Mouse (Mus musculus) adrenal gland, adult 18-20 months (tissue): ENCODE data around the gene Ush1c. TPM values are rescaled to one million over a fixed set of nuclear protein-coding genes. Genes with fewer than 3 reads are reported as not detected.
A peak's percentile ranks its signal among the peaks of the same experiment; 100 is the strongest.
"Not testable (repeated sequence)": the region's sequence is repeated elsewhere in the genome, so short reads cannot be mapped to it uniquely, and the experiment has no call there.

Experiments used
- DNase-seq, 2 experiments: peaks; one replicate each; pipeline ENCODE4 v3.0.0; 2021 to 2022; ENCODE audit warnings: low spot score in 2 of 2
- total RNA-seq, 2 experiments: library from RNA; stranded (reverse); gene quantifications; 1 replicate in 1 of 2; 2 replicates in 1 of 2; pipeline ENCODE4 v1.2.3; 2021

The Ush1c gene
- total RNA-seq, 2 experiments from 2014 or later, result 1.7 to 4.5 TPM

DNA sequence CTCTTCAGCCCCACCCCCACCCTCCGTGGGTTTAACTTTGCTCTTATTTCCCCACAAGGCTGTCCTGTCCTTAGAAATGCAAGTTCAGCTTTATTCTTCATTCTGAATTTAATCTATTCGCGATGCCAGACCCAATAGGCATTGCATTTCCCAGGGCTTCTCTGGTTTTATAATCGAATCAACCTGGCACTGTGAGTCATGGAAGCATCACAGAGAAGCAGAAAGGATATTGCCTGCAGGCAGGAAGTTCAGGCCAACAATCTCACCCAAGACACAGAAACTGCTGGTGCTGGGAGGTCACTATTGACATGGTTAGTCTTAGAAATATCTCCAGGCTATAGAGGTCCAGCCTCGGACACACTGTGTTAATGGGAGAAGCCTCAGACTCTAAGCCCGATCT lies 28.0 kb downstream of the Ush1c start:
- DNase-seq, result no peak

DNA sequence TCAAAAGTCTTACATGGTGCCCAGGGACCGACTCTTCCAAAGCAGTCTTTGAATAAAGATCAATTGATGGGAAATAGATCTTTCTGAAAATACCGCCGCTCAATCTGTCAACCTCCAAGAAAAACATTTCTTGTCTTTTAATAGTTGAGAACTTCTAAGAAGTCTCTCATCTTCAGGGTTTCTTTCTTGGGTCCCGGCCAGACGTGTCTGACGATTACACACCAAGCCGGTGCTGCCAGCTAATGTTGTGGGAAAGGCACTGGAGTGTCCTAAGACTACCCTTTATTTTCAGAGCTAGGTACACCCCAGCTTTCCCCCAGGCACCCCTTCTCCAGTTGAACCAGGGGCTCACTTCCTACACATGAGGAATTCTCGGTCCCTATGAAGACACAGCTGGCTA lies 30.2 kb downstream of the Ush1c start:
- DNase-seq, result no peak

DNA sequence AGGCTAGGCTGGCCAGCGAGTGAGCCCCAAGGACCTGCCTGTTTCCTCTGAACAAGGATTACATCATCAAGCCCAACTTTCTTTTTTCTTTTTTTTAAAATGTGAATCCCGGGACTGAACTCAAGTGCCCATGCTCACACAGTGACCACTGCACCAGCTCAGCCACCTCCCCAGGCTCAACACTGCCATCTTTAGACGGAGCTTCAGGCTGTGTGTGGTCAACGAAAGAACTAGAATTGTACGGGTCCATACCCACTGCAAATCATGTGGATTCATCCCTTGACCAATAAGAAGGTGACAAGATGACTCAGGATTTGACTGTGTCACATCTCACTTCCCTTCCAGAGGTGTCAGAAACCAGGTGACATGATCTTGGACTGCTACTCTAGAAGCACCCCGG lies 33.5 kb downstream of the Ush1c start:
- DNase-seq, result no peak

DNA sequence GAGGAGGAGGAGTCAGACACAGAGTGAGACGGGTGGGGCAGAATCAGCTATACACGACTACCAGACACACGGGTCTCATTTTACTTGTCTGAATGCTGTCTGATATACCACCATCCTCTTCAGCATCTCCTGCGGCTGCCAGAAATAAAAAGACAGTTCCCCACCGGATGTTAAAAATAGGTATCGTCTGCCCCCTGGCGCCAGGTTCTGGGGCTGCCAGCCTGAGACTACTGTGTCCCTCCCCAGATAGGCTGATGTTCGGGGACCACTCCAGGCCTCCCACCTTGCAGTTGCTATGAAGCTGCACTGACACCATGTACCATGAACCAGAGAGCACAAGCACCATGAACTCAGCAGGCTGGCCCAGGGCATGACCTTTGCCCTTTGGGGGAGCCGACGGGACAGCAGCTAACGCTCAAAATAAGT lies 34.2 kb downstream of the Ush1c start:
- DNase-seq, result peak; percentile 12 to 32

- no peak for DNase-seq
Observed at GRCm38 (mm10) chr7:46201649-46202048, 36.7 kb downstream of the Ush1c start.

DNA sequence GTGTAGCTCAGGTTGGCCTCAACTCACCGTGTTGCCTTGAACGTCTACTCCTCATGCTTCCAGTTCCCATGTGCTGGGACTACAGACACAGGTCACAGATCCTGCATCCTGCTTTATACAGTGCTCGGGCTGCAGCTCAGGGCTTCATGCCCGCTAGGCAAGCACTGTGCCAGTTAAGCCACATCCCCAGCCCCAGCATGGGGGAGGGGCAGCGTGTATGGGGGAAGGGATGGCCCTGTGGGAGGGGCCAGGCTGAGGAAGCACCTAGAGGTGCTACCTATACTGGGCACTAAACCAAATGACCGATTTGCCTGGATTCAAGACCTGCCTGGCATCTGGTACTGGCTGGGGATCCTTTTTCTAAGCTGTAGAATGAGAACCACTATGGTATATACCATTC lies 38.3 kb downstream of the Ush1c start:
- no peak for DNase-seq

DNA sequence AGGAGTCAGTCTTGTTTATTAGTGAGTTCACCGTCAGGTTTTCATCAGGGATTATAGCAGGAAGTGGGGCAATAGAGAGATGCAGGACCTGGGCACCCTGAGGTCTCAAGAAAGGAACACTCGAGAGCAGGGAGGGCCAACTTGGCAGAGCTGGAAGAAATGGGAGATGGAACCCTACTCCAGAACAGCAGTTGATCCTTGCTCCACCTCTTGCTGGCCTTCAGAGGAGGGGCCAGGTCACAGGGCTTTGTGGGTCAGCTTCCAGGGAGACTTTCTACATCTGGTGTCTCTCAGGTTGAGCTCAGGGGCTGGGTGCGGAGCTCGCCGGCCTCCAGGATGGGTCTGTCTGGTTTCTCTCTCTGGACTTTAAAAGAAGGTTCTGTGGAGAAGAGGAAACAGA lies 42.9 kb downstream of the Ush1c start:
- no peak for DNase-seq

DNA sequence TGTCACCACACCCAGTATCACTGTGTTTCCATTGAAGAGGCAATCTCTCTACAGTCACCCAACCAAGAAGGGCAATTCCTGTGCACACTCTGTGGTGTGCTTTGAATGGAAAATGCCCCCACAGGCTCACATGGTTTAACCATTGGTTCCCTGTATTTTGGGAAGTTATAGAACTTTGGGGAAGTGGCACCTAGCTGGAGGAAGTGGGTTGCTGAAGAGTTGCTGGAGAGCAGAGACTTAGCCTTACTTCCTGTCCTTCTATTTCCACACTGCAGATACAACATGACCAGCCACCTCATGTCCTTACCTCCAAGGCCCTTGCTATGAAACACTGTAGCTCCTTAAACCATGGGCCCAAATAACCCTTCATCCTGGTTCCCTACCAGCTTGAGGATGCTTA lies 54.1 kb downstream of the Ush1c start:
- DNase-seq, result no peak

GRCm38 (mm10) chr7:46181590-46181989 lies 56.7 kb downstream of the Ush1c start:
- peak; percentile 34 to 47 for DNase-seq

DNA sequence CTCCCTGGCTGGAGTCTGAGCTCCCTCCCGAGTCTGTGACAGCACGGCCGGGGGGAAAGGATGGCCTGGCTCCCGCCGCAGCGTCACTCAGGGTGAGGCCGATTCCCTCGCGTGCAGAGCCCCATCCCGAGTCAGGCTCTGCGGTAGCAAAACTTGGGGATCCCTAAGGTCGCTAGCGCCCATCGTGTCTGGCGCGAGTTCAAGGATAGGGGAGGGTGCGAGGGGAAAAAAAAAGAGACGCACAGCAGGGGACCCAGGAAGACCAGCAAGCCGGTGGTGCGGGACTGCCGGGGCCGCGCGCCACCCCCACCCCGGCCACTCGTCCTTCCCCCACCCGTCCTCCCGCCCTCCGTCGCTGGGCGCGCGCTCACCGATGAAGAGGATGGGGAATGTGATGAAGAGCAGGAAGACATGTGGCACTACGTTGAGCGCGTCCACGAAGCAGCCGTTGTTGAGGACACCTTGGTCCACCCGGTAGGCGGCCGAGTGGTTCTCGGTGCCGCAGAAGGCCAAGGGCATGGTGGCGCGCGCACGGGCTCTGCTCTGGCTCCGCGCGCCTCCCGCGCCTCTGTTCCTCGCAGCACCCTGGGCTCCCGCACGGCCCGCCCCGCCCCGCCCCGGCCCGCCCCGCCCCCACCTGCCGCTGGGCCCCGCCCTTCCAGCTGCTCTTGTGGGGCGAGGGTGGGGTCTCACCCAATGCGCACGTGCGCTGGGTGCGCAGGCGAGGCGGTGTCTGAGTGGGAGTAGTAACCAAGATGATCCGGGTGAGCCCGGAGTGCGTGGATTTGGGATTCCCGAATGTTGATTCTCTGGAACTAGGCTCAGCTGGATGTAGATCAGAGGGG lies 58.6 kb downstream of the Ush1c start, which contains the start of gene Abcc8:
Gene Abcc8 (minus strand): TSS at position 603 of the 845 bp plus-strand sequence.
- no peak for DNase-seq

- DNase-seq, result not testable (repeated sequence)
Observed at GRCm38 (mm10) chr7:46168980-46169379, 69.3 kb downstream of the Ush1c start.

DNA sequence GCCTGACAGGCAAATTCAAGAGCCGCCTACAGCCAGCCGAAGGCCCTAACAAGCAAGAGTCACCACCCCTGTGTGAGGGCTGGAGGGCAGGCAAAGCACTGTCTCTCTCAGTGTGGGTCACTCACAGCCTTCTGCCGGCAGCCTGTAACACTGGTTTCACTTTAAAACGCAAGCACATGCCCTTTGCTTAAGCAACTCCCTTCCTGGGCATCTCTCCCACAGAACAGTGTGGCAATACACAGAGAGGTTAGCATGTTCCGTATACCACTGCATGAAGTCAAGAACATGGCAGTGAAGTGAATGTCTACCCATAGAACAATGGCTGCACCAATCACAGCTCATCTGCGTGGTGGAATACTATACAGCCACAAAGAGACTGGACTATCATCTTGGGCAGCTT lies 69.9 kb downstream of the Ush1c start:
- no peak for DNase-seq

DNA sequence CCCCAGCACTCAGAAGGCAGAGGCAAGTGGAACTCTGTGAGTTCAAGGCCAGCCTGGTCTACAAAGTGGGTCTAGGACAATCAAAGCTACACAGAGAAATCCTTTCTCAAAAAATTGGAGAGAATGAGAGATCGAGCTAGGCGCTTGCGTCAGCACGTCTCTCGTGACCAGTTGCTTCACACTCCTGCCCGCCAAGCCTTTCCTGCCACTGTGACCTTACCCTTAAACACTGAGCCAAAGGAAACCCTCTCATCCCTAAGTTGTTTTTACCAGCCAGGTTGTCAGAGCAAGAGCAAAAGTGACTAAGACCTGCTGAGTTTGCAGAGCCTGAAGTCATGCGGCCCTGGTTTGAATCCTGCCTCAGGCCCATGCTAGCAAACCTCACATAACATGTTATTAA lies 70.4 kb downstream of the Ush1c start:
- no peak for DNase-seq

DNA sequence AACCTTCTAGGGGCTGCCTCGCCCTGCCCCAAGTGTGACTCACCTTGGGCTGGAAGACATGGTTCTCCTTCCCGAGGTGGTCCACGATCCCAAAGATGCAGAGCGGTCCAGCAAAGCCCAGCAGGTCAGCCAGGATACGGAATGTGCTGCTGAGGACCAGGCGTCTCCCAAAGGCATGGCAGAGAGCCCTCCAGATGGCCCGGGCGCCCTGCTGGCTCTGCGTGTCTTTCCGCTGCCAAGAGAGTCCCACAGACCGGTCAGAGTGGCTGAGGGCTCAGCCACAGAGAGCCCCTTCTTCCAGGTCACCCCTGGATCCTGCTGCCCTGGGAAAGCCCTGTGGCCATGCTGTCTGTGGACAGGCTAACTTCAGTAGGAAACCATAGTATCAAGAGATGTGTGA lies 72.4 kb downstream of the Ush1c start:
- DNase-seq, result no peak

DNA sequence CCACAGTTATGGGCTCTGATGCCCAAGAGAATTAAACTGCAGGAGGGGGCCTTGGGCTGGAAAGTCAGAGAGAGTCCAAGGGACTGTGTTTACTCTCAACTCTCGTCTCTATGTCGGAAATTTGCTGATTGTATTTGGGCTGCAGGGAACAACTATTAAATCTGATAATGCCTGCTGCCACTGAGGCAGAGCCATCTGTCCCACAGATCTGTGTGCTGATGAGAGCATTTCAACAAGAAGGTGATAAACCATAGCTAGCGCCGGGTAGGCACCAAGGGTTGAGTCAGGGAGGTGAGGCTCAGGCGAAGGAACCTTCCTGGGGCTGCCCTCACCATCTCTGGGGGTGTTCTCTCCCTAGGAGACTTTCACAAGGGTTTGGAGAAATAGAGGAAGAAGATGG lies 75.6 kb downstream of the Ush1c start:
- no peak for DNase-seq

DNA sequence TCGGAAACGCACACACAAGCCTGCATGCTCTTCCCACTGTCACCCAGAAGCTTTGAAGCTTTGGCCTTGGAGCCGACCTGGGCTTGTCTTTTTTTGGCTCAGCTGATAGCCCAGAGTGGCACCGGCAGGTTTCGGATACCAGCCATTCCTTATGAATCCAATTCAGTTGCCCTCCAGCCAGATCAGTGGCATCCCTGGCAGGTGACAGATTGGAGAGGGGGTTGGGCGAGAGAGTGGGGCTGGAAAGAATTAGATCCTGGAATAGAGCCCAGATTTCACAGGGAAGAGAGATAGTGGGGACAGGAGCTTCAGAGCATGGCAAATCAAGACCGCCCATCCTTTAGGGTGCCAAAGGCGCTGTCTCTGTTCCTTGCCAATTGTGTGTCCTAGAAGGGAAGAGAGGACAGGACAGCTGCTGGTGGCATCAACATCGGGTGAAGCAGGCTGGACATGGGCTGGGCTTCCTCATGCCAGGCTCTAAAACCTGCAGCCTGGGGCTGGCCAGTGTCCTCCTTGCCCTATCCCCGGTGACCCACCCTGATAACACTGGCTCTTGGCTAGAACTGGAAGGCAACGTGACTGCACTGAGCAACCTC lies 76.1 kb downstream of the Ush1c start:
- no peak for DNase-seq

DNA sequence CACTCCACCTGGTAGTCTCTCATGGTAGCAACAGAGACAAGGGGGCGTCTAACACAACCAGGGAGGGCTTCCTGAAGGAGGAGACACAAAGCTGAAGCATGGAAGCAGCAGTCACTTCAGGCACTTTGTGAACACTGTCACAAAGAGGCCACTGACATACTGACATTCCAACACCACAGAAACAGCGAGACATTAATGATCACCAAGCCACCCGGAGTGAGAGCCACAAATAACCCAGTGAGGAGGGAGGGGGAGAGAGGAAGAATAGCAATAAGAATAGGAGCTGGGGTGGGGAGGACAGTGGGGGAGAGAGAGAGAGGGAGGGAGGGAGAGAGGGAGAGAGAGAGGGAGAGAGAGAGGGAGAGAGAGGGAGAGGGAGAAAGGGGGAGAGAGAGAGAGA lies 76.7 kb downstream of the Ush1c start:
- no peak for DNase-seq

GRCm38 (mm10) chr7:46157746-46158145 lies 80.6 kb downstream of the Ush1c start:
- DNase-seq, result no peak

- no peak for DNase-seq
Observed at GRCm38 (mm10) chr7:46154498-46155488, 83.5 kb downstream of the Ush1c start.

DNA sequence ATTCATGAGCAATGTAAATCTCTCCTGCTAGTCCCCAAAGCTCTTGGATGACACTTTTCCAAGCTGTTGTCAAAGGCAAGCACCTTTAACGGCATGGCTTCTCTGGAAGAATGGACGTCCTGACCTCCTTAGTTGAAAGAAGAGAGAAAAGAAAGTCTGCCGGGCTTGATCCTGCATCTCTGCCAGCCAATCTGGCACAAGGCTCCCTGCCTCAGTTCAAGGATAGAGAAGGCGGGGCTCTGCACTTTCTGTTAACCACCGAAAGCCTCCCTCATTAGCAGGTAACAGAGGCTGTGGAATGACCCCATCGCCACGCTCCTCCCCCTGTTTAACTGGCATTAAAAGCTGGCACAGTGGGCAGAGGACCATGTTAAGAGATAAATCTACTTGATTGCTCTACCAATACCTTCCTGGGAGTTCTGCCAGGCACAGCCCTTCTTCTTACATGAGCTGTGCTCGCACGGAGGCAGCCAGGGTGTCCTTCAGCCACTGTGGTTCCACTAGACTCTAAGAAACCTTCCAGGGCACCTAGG lies 85.4 kb downstream of the Ush1c start:
- no peak for DNase-seq

DNA sequence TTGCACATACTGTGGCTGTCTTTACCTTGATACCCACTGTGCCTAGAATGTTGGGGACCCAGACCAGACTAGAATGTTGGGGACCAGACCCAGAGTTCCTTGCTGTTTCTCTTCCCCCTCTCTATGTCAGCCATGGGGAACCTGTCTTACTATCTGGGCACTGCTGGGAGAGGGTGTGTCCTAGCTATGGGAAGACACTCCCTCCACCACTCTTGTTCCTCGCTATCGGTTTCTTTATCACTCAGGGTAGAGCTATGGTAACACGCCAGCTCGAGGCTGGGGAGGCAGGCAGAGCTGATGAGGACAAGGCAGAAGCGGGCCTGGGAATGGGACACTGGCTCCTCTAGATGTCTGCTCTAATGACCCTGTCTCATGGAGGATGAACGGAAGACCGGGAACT lies 90.9 kb downstream of the Ush1c start:
- DNase-seq, result no peak
